Mouse (Mus musculus) limb, embryonic 15.5 days (tissue): ENCODE results near the gene Fam169a. TPM values are rescaled to one million over a fixed set of nuclear protein-coding genes. Genes with fewer than 3 reads are reported as not detected.
"Not testable (repeated sequence)": the region's sequence is repeated elsewhere in the genome, so short reads cannot be mapped to it uniquely, and the experiment has no call there.

Source experiments
- ATAC-seq: fragments of 200-750 bp; cut with Nextera tagmentation; 2 replicates; pipeline ENCODE4 v1.8.0; 2017; ENCODE audit warnings: low read depth, moderate TSS enrichment; ENCODE audit not compliant: insufficient number of reproducible peaks, low FRiP score, low TSS enrichment
- H3K27ac ChIP-seq: fragments of 300-500 bp; sonication (generic); 2 replicates; pipeline ENCODE4 v1.5.1; 2015; ENCODE audit warnings: moderate library complexity, mild to moderate bottlenecking, inconsistent platforms
- H3K27me3 ChIP-seq: fragments of 300-500 bp; sonication (generic); 2 replicates; pipeline ENCODE4 v1.6.1; 2015; ENCODE audit warnings: inconsistent platforms
- H3K36me3 ChIP-seq: fragments of 300-500 bp; sonication (generic); 2 replicates; pipeline ENCODE4 v1.6.1; 2015; ENCODE audit warnings: inconsistent platforms
- H3K4me1 ChIP-seq: fragments of 300-500 bp; sonication (generic); 2 replicates; pipeline ENCODE4 v1.6.1; 2015; ENCODE audit warnings: inconsistent platforms
- H3K4me2 ChIP-seq: fragments of 300-500 bp; sonication (generic); 2 replicates; pipeline ENCODE4 v1.6.1; 2015; ENCODE audit warnings: mild to moderate bottlenecking, inconsistent platforms
- H3K4me3 ChIP-seq: fragments of 300-500 bp; sonication (generic); 2 replicates; pipeline ENCODE4 v1.5.1; 2015; ENCODE audit warnings: mild to moderate bottlenecking, inconsistent platforms
- H3K9ac ChIP-seq: fragments of 300-500 bp; sonication (generic); 2 replicates; pipeline ENCODE4 v1.6.1; 2015; ENCODE audit warnings: inconsistent platforms
- H3K9me3 ChIP-seq: fragments of 300-500 bp; sonication (generic); 2 replicates; pipeline ENCODE4 v1.6.1; 2016; ENCODE audit warnings: inconsistent platforms
- WGBS: fragments of 180-500 bp; shearing (Covaris S2); methylation state at CpG from one replicate; pipeline ENCODE4 v1.1.7; 2015; 5-methylcytosine and 5-hydroxymethylcytosine counted together
- polyA plus RNA-seq: library from polyadenylated mRNA; unstranded; fragments of >200 nt; fragmentation: Nextera tagmentation; extraction: Ambion mirVana; gene quantifications from 2 replicates; pipeline ENCODE4 v1.2.1, GENCODE M21; 2015

Fam169a gene
- polyA plus RNA-seq, 1 experiment from 2014 or later: 1.6 TPM

GRCm38 (mm10) chr13:97137466-97138400 is 70.6 kb downstream of the Fam169a start, which contains the start of the genes Gfm2 and Nsa2:
Gfm2 (plus strand) TSS chr13:97137937.
Nsa2 (minus strand) TSS chr13:97137937.
- H3K4me1 ChIP-seq: peaks cover 7% of the 10 kb centered on the region; the same call in 1 of the 2 replicates
- WGBS: under 1% methylated on average over 57 of the region's 57 CpGs
- peak; percentile 94 for ATAC-seq

GRCm38 (mm10) chr13:97138404-97138931 is 71.4 kb downstream of the Fam169a start:
- H3K4me1 ChIP-seq, H3K9me3 ChIP-seq, ATAC-seq, H3K27me3 ChIP-seq: not testable (repeated sequence)
- Histone ChIP-seq H3K27ac (peak overlapping the region; percentile 88), H3K4me2 (peak overlapping the region; percentile 47), H3K36me3 (peaks cover 20% of the 10 kb centered on the region), H3K4me3 (peak overlapping the region; percentile 92), H3K9ac (peak overlapping the region; percentile 87; the same call in 1 of the 2 replicates)
- 34% methylated on average over 8 of the region's 8 CpGs for WGBS

More at GRCm38 (mm10) chr13:97137466-97138400, 70.6 kb downstream of the Fam169a start, which contains the start of the genes Gfm2 and Nsa2:
- H3K9ac ChIP-seq: peak within 1 kb of the TSS; percentile 87
- H3K4me2 ChIP-seq: peak within 1 kb of the TSS; percentile 47
- peak within 1 kb of the TSS; percentile 92 for H3K4me3 ChIP-seq
- peaks cover 17% of the 10 kb centered on the region for H3K36me3 ChIP-seq
- H3K27me3 ChIP-seq: no peaks in the 10 kb centered on the region
- no peaks in the 10 kb centered on the region for H3K9me3 ChIP-seq
- peak within 1 kb of the TSS; percentile 88 for H3K27ac ChIP-seq

DNA sequence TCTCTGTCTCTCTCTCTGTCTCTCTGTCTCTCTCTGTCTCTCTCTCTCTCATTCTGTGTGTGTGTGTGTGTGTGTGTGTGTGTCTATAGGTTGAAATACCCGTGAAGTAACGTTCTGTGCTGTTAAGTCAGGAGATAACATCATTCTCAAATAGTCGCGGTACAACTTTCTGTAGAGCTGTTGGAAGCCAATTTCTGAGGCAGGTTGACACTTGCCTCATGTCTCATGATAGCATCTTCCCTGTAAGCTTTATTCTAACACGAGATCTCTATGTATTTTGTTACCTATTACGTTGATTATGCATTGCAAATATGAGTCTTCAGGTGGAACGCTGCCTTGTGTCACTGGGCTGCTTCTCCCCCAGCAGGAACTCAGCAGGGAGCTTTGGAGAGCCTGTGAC is 75.2 kb downstream of the Fam169a start:
- H3K4me2 ChIP-seq: no peak overlapping the region
- H3K9me3 ChIP-seq: no peaks in the 10 kb centered on the region
- no peak overlapping the region for H3K27ac ChIP-seq
- H3K4me3 ChIP-seq: no peak overlapping the region
- H3K4me1 ChIP-seq: peaks cover 7% of the 10 kb centered on the region; the same call in 1 of the 2 replicates
- peaks cover 28% of the 10 kb centered on the region for H3K36me3 ChIP-seq
- WGBS: 82% methylated on average over 7 of the region's 7 CpGs
- no peak for ATAC-seq
- no peaks in the 10 kb centered on the region for H3K27me3 ChIP-seq
- H3K9ac ChIP-seq: no peak overlapping the region

DNA sequence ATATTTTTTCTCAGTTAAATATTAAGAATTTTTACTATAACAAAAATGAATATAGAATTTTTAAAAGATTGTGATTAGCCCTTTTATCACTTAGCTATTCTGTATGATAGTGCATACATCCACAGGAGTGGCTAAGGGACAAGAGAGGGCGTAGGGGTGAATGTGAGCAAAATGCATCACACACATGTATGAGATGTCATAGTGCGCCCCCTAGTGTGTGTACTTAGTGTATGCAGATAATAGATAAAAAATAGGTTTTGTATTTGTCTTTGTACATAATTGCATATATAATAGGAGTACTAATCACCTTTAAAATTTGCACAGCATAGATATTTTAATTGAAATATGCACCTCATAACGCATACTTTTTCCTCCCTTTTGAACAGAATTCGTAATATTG is 78.7 kb downstream of the Fam169a start:
- H3K4me1 ChIP-seq: no peaks in the 10 kb centered on the region
- no peaks in the 10 kb centered on the region for H3K9me3 ChIP-seq
- peaks cover 56% of the 10 kb centered on the region for H3K36me3 ChIP-seq
- WGBS: 63% methylated on average over 4 of the region's 4 CpGs
- H3K27me3 ChIP-seq: no peaks in the 10 kb centered on the region
- no peak overlapping the region for H3K4me3 ChIP-seq
- no peak overlapping the region for H3K4me2 ChIP-seq
- ATAC-seq: no peak
- no peak overlapping the region for H3K27ac ChIP-seq
- H3K9ac ChIP-seq: no peak overlapping the region

- Histone ChIP-seq H3K4me1 (no peaks in the 10 kb centered on the region), H3K36me3 (peaks cover 87% of the 10 kb centered on the region), H3K9ac (no peak overlapping the region), H3K9me3 (no peaks in the 10 kb centered on the region), H3K4me2 (no peak overlapping the region), H3K4me3 (no peak overlapping the region), H3K27ac (no peak overlapping the region), H3K27me3 (no peaks in the 10 kb centered on the region)
- no peak for ATAC-seq
- 74% methylated on average over 10 of the region's 10 CpGs for WGBS
Measured at GRCm38 (mm10) chr13:97175520-97176264, 108.6 kb downstream of the Fam169a start.

DNA sequence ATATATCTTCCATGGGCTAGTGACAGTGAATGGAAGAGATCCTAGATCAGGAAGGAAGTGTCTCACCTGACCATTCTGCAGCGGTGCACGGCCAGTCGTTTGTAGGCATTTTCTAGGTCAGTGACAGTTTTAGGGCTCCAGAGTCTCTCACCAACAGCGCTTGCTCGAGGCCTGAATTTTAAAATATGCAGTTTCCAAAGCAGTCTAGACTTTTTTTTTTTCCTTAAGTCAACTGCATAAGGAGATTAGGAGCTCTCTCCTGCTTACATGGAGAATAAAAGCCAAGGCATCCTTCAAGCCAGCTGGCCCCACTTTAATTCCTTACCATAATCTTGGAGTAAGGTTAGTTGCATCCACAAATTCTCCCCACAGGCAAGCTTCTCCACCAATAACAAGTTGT is 109.6 kb downstream of the Fam169a start:
- 93% methylated on average over 5 of the region's 5 CpGs for WGBS
- Histone ChIP-seq H3K4me2 (no peak overlapping the region), H3K27me3 (no peaks in the 10 kb centered on the region), H3K9ac (no peak overlapping the region), H3K4me3 (no peak overlapping the region), H3K9me3 (no peaks in the 10 kb centered on the region), H3K27ac (no peak overlapping the region), H3K4me1 (no peaks in the 10 kb centered on the region), H3K36me3 (peaks cover 86% of the 10 kb centered on the region)
- ATAC-seq: no peak

DNA sequence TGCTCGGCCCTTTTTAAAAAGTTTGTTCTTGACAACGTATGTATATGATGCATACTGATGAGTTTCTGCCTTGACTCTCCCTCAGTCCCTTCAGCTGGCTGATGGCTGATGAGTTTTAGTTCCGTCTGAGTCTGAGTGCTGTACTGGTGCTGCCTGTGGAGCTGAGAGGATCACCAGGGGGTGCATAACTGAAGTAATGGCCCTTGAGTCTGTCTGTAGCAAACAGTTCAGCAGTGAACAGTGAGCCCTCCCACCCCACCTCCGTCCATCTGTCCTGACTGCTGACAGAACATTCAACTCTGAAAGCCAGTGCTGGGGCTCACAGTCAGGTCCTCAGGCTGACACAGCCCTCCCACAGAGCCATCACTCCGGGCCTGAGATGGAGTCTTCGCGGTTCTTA is 111.9 kb downstream of the Fam169a start:
- H3K9me3 ChIP-seq: no peaks in the 10 kb centered on the region
- H3K27me3 ChIP-seq: no peaks in the 10 kb centered on the region
- H3K9ac ChIP-seq: no peak overlapping the region
- H3K4me2 ChIP-seq: no peak overlapping the region
- no peaks in the 10 kb centered on the region for H3K4me1 ChIP-seq
- H3K27ac ChIP-seq: no peak overlapping the region
- H3K4me3 ChIP-seq: no peak overlapping the region
- H3K36me3 ChIP-seq: peaks cover 74% of the 10 kb centered on the region
- 86% methylated on average over 7 of the region's 7 CpGs for WGBS
- ATAC-seq: no peak

DNA sequence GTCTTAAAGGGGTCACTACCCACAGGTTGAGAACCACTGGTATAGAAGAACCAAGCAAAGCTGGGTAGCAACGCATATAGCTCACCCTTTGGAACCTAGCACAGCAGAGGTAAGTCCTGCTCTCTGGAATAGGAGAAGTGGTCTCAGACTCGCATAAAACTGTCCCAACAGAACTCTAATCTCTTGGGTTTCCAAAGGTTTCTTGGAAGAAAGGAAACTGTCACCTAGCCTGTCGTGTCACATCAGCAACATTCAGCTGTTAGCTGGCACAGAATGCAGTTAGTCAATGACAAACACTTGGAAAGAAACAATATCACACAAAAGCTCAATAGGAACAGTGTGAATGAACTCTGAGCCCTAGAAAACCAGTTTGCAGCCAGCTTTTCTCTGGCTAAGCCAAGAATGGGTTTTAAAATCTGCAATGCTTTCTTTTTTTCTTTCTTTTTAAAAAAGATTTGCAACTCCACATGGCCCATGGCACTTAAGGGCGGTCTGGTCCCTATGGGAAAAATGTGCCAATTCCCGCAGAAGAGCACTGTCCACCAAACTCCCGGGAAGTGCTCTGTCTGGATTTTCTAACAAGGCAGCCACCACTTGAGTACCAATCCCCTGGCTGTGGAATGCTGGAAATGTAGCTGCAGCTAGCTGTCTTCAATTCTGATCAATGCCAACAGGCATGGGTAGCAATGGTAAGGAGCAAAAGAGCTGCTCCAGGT is 113.2 kb downstream of the Fam169a start:
- Histone ChIP-seq H3K27ac (no peak overlapping the region), H3K9me3 (no peaks in the 10 kb centered on the region), H3K9ac (no peak overlapping the region), H3K4me3 (no peak overlapping the region), H3K27me3 (no peaks in the 10 kb centered on the region), H3K4me2 (no peak overlapping the region), H3K4me1 (no peaks in the 10 kb centered on the region), H3K36me3 (peaks cover 65% of the 10 kb centered on the region)
- no peak for ATAC-seq
- WGBS: 87% methylated on average over 6 of the region's 6 CpGs

Other genes with a start within 250 kb of the Fam169a start
- 0.36 and 0.40 TPM in 2 replicates for gene Gcnt4, start 142.6 kb upstream of the Fam169a start, polyA plus RNA-seq
- gene 1700029F12Rik, start 32.9 kb upstream of the Fam169a start, polyA plus RNA-seq: not detected in 2 replicates
- 3.5 and 4.5 TPM in 2 replicates for gene Gm6169, start 32.0 kb downstream of the Fam169a start, polyA plus RNA-seq
- gene Gfm2, start 70.7 kb downstream of the Fam169a start, polyA plus RNA-seq: 25.9 and 26.9 TPM in 2 replicates
- 58.6 and 59.8 TPM in 2 replicates for gene Nsa2, start 70.7 kb downstream of the Fam169a start, polyA plus RNA-seq
- gene Hexb, start 131.1 kb downstream of the Fam169a start, polyA plus RNA-seq: 63.1 and 65.7 TPM in 2 replicates
- 6.1 and 10.4 TPM in 2 replicates for gene Enc1, start 173.8 kb downstream of the Fam169a start, polyA plus RNA-seq